Mouse (Mus musculus) central nervous system, embryonic 18 days (tissue): Measurements from ENCODE around the gene Elmo3. TPM values are rescaled to one million over a fixed set of nuclear protein-coding genes. Genes with fewer than 3 reads are reported as not detected.

Experiments used
- polyA plus RNA-seq: library from polyadenylated mRNA; depleted of rRNA; stranded (reverse); fragments of >200 nt; gene quantifications from 2 replicates; pipeline ENCODE4 v1.2.3, GENCODE M21; 2012; rRNA removed

Gene Elmo3
- polyA plus RNA-seq, result 1.3 and 1.8 TPM in 2 replicates

GRCm38 (mm10) chr8:105305211-105306145 is at the start of gene Elmo3:
TSS of gene Elmo3 (plus strand) at chr8:105305601.

DNA sequence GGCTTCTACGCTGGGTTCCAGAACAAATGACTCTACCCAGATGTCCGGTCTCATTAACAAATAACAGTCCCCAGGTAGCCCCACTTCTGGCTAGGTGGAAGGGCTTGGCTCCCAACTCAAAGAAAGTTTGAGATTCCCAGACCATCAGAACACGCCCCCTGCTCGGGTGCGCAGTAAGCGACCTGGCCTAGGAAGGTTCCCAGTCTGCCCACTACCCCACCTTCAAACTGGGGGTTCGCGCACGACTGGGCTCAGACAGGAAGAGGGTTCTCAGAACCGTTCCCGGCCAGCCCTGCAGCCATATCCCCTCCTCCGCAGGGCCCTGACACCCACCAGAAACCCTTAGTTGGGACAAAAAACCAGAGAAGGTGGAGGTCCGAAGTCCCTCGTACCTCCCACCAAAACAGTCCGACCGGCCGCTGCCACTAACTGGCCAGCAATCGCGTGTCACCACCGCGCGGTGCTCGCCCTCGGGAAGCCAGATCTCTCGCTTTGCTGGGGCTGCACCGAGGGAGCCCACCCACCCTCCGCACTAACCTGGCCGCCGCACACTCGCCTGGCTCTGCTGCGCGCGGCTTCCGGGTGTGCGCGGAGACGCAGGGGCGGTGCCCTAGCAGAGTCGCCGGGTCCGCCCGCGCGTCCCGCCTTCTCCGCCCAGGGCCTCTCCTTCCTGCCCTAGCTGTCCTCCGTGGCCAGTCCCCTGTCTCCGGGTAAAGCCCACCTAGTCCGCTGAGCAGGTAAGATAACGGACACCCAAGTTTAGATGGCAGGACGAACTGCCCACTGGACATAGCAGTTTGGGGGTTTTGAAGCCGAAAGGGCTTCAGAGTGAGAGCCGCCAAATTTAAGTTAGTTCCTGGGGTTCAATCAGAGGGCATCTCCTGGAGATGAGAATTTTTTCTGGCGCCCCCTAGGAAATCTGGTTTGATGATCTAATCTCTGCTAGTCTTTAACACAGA is 41.1 kb upstream of the Elmo3 start, which contains the start of the genes Tradd and Fbxl8:
Gene Tradd (minus strand): TSS at position 586 of the 959 bp plus-strand sequence.
Gene Fbxl8 (plus strand): TSS at position 625 of the 959 bp plus-strand sequence.

GRCm38 (mm10) chr8:105269461-105269947 is 35.9 kb upstream of the Elmo3 start, which contains the start of gene Hsf4:
TSS of gene Hsf4 (plus strand) at chr8:105269801.

DNA sequence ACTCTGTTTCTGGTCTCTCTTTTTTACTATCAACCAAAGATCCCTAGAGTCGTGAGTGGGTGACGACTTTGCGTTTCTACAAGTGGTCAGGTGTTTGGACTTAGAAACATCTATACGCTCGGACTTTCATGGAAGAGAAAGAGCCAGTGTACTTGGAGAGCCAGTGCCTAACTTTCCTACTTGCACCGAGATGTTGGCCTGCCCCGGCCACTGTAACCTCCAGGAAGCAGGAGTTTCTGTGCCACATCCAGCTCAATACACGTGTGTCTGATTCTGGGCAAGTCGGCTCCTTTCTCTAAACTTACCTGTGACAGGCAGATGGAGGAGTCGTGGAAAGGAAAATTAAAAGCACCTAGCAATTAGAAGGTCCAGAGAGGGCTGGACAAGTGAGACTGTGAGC is 29.6 kb upstream of the Elmo3 start, which contains the start of gene Nol3:
Gene Nol3 (plus strand): TSS at position 301 of the 400 bp plus-strand sequence.

GRCm38 (mm10) chr8:105289805-105290460 is 15.5 kb upstream of the Elmo3 start, which contains the start of gene 4931428F04Rik:
TSS of gene 4931428F04Rik (minus strand) at chr8:105289864.

GRCm38 (mm10) chr8:105295895-105296573 is 9.4 kb upstream of the Elmo3 start, which contains the start of gene Exoc3l:
TSS of gene Exoc3l (minus strand) at chr8:105296101.

DNA sequence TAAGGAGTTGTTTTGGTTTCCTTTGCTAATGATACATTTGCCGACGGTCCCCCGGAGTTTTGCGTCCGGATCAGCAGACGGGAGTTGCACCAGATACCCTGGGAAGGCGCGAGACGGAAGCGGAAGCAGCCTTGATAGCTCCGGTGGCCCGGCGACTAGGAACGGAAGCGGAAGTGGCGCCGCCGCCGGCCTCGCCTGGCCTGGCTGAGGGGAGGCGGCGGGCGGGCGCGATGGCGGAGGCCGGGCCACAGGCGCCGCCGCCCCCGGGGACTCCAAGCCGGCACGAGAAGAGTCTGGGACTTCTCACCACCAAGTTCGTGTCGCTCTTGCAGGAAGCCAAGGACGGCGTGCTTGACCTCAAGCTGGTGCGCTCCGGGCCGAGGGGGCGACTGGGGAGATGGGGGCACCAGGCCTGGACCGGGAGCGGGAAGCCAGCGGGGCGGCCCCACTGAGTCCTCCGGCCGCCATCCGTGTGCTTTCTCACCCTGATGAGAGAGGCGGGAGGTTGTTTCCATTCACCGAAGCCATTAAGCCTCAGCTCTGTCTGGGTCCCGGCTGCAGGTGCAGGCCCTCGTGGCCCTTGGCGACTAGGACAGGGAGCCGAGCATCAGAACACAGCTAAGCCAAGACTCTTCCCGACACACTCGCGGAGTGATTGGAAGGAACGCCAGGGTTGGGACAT is 7.7 kb upstream of the Elmo3 start, which contains the start of gene E2f4:
Gene E2f4 (plus strand): TSS at position 153 of the 682 bp plus-strand sequence.

DNA sequence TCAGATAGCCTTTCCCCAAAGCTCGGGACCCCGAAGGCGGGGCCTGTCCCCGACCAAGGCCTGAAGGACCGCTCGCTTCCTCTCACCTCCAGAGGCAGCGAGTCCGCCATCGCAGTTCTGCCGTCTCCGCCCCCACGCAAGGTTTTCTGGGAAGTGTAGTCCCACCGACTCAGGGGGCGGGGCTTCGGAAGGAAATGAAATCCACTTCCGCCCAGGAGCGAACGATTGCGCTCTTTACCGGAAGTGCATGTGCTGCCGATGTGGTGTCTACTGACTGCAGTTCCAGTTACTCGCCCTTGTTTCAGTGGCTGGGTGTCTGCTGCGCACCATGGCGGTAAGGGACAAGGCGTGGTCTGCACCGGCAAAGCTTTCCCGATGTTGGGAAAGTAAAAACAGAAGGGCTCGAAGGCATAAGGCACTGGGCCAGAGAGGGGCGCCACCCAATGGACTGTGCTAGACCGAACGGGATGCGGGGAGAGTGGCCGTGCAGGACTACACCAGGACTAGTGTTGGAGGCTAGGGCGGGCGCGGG is 20.8 kb downstream of the Elmo3 start, which contains the start of the genes Lrrc29 and Tmem208:
Gene Lrrc29 (minus strand): TSS at position 138 of the 532 bp plus-strand sequence.
Gene Tmem208 (plus strand): TSS at position 214 of the 532 bp plus-strand sequence.

GRCm38 (mm10) chr8:105347428-105348221 is 42.2 kb downstream of the Elmo3 start, which contains the start of gene Fhod1:
TSS of gene Fhod1 (minus strand) at chr8:105347953.

DNA sequence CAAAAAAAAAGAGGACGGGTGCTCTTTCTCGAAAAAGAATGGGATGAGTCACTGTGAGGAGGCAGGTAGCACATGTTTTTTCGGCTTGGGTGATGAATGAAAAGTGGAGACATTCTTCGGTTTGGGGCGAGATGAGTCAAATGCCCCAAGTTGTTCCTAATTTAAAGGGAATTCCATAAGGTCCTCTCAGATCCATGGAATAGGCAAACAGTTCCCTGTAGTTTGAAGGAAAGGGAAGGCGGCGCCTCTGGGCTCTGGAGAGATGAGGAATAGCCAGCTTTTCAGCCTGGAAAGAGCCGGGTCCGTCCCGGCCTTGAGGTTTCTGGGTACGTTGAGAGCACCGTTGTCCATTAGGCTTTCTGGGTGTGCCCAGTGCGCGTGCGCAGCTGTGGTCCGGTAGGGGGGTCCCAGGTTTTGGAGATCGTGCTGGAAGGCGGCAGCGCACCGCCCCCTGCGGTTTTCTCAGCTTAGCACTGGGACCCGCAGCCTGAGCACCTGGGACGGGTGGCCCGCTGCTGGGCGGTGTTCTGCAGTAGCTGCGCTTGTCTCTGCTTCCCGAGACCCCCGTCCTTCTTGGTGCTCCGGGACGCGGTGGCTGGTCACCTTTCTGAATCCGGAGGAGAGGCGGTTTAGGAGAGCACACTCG is 43.2 kb downstream of the Elmo3 start, which contains the start of gene Slc9a5:
Gene Slc9a5 (plus strand): TSS at position 394 of the 646 bp plus-strand sequence.

Other genes with a start within 250 kb of the Elmo3 start
- gene Ces3b, start 221.8 kb upstream of the Elmo3 start, polyA plus RNA-seq, result not detected in 2 replicates
- 0.04 and 0.08 TPM in 2 replicates for gene Ces4a, start 173.8 kb upstream of the Elmo3 start, polyA plus RNA-seq
- gene Cbfb, start 134.9 kb upstream of the Elmo3 start, polyA plus RNA-seq, result 27.4 and 27.6 TPM in 2 replicates
- 37.4 and 39.4 TPM in 2 replicates for gene D230025D16Rik, start 80.5 kb upstream of the Elmo3 start, polyA plus RNA-seq
- gene B3gnt9, start 50.4 kb upstream of the Elmo3 start, polyA plus RNA-seq, result 5.6 and 7.8 TPM in 2 replicates
- 9.0 and 10.3 TPM in 2 replicates for gene Tradd, start 41.0 kb upstream of the Elmo3 start, polyA plus RNA-seq
- gene Fbxl8, start 41.0 kb upstream of the Elmo3 start, polyA plus RNA-seq, result 1.2 and 1.5 TPM in 2 replicates
- 0.66 and 1.0 TPM in 2 replicates for gene Hsf4, start 35.8 kb upstream of the Elmo3 start, polyA plus RNA-seq
- 2.1 and 2.2 TPM in 2 replicates for gene Nol3, start 29.5 kb upstream of the Elmo3 start, polyA plus RNA-seq
- gene 4931428F04Rik, start 15.7 kb upstream of the Elmo3 start, polyA plus RNA-seq, result 173 and 209 TPM in 2 replicates
- 8.0 and 9.1 TPM in 2 replicates for gene Exoc3l, start 9.5 kb upstream of the Elmo3 start, polyA plus RNA-seq
- 73.3 and 73.4 TPM in 2 replicates for gene E2f4, start 7.9 kb upstream of the Elmo3 start, polyA plus RNA-seq
- gene Lrrc29, start 20.7 kb downstream of the Elmo3 start, polyA plus RNA-seq, result 1.2 and 1.4 TPM in 2 replicates
- gene Tmem208, start 20.8 kb downstream of the Elmo3 start, polyA plus RNA-seq, result 119 and 132 TPM in 2 replicates
- 3.7 and 4.6 TPM in 2 replicates for gene Fhod1, start 42.4 kb downstream of the Elmo3 start, polyA plus RNA-seq
- 59.2 and 61.5 TPM in 2 replicates for gene Slc9a5, start 43.2 kb downstream of the Elmo3 start, polyA plus RNA-seq
- 14.5 and 17.4 TPM in 2 replicates for gene Plekhg4, start 67.7 kb downstream of the Elmo3 start, polyA plus RNA-seq
- gene Kctd19, start 107.9 kb downstream of the Elmo3 start, polyA plus RNA-seq, result 0.04 and 0.09 TPM in 2 replicates
- gene Lrrc36, start 108.0 kb downstream of the Elmo3 start, polyA plus RNA-seq, result 0.47 and 0.82 TPM in 2 replicates
- 99.4 and 162 TPM in 2 replicates for gene Tppp3, start 165.9 kb downstream of the Elmo3 start, polyA plus RNA-seq
- 38.3 and 39.3 TPM in 2 replicates for gene Zdhhc1, start 191.3 kb downstream of the Elmo3 start, polyA plus RNA-seq
- 0.85 and 3.1 TPM in 2 replicates for gene Hsd11b2, start 213.2 kb downstream of the Elmo3 start, polyA plus RNA-seq